Mouse (Mus musculus): ENCODE measurements around the gene Rab5b.

The Rab5b gene

DNA sequence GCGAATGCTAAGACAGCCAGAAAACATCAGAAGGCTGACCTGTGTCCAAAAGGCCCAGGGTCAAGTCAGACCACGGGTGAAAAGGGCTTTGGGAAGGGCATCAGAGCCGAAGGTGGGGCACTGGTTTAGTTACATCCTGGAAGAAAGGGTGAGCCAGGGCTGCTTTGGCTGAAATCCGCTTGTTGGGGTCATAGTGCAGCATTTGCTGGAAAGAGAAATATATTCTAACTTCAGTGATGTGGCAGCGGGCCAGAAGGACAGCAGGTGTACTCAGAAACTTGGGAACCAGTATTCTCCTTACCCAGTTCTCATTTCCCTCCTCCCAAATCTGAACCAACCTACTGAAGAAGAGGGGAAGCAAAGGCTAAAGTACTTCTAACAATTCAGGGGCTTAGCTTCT, 2.9 kb upstream of the Rab5b start:
- DNase-seq (ENCODE audit: low spot score): no peak

DNA sequence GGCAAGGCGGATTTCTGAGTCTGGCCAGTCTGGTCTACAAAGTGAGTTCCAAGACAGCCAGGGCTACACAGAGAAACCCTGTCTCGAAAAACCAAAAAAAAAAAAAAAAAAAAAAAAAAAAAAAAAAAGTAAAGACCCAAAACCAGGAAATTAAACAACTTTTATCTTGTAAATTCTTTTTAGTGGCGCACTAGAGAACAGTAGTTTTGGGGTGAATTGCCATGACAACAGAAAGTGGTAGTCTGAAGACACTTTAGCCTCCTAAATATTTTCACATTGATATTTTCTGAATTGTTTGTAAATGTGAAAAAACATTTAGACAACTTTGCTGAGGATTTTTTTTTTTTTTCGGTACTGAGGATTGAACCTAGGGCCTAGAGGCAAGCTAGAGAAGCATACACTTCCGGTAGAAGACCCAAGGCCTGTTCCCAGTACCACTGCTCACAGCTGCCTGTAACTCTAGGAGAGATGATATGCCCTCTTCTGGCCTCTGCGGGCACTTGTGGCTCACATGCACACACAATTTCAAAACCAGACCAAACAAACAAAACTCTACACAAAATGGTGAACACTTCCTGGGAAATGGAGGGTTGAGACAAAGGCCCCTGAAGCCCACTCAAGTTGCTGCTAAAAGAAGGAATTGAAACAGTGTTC, 1.1 kb upstream of the Rab5b start:
- DNase-seq (ENCODE audit: low spot score): no peak

DNA sequence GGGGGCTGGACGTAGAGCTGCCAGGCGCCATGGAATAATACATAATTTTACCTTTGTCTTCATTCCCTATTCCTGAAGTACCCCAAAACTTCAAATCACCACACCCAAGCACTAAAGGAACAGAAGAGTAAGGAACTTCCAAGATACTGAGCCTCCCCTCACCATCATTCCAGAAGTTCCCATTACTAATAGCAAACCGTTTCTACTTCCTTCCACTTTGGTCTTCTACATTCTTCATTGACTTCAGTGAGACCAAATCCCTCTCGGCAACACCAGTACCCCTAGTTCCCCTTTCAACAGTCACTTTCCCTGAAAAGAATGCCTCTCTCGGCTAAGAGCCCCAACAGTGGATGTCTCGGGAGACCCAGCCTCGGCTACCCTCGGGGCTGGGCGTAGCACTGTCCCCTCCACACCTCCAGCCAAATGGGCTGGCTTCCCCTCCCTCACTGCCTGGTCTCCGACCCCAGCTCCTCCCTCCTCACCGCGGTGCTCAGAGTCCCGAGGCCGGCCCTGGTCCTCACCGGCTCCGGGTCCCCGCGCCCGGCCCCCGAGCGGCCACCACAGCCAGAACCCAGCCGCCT, 563 bp downstream of the Rab5b start:
- DNase-seq (ENCODE audit: low spot score): no peak

DNA sequence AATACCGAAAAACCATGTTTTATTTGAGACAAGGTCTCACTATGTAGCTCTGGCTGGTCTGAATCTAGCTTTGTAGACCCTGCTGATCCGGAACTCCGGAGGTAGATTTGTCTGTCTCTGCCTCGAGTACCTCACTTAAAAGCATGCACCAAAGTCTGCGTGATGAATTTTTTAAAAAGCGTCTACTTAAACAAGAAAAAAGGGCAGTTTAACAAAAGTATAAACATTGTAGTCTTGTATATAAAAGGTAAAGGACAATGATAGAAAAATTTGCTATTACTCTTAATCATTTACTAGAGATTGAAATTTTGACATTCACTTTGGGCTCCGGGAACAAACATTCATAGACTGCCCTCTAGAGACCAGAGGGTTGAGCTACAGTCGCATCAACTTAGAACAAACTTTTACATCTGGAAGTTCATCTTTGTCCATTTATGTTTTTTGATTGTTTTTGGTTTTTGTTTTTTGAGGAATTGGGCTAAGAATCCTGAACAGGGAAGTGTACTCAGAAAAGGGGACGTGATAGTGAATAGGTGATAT, 21.5 kb downstream of the Rab5b start:
- peak; percentile 63 for DNase-seq (ENCODE audit: low spot score)

DNA sequence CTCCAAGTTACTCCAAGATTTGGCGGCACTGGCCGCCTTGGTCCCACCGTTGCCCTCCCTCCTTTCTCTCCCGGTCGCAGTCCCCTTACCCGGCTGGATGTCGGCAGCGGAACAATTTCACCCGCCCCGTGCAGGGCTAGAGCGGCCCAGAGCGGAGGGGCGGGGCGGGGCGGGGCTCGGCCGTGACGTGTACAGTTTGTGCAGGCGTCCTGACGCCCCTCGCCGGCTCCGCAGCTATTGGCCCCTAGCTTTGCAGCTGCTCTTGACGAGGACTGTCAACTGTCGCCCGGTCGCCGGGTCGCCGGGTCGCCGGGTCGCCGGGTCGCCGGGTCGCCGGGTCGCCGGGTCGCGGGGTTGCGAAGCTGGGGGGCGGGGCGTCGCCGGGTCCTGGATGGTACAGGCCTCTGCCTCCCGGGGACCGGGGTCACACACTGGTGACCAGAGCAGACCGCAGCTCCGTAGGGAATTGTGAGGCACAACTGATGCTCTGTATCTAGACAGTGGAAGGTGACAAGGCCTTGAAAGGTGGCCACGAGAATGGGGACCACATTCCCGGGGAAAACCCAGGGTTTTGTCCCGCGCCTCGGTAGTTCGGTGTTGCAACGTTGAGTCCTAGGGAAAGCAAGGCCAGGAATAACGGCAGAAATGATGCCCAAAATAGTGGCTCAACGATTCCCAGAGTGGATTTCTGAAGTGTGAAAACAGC, 22.1 kb downstream of the Rab5b start, which contains the start of gene Suox:
Suox (minus strand) TSS at position 311 of the 706 bp plus-strand sequence.
- peak; percentile 93 for DNase-seq (ENCODE audit: low spot score)

DNA sequence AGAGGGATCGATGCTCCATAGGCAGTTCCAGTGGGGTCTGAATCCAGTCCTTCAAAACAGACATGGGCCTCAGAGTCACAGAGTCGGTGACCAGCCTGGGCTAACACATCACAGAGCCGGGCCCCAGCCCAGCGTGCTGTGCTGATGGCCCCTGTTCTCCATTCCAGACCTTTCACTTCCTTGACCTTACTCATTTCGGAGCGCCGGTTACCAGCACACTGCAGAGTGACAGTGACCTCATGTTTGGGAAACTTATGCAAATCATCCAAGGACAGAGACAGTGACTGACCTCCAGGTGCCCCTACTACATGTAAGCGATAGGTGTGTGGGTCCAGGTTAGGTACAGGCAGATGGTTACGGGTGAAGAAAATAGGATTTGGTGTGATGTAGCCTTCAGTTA, 24.9 kb downstream of the Rab5b start:
- DNase-seq (ENCODE audit: low spot score): no peak

DNA sequence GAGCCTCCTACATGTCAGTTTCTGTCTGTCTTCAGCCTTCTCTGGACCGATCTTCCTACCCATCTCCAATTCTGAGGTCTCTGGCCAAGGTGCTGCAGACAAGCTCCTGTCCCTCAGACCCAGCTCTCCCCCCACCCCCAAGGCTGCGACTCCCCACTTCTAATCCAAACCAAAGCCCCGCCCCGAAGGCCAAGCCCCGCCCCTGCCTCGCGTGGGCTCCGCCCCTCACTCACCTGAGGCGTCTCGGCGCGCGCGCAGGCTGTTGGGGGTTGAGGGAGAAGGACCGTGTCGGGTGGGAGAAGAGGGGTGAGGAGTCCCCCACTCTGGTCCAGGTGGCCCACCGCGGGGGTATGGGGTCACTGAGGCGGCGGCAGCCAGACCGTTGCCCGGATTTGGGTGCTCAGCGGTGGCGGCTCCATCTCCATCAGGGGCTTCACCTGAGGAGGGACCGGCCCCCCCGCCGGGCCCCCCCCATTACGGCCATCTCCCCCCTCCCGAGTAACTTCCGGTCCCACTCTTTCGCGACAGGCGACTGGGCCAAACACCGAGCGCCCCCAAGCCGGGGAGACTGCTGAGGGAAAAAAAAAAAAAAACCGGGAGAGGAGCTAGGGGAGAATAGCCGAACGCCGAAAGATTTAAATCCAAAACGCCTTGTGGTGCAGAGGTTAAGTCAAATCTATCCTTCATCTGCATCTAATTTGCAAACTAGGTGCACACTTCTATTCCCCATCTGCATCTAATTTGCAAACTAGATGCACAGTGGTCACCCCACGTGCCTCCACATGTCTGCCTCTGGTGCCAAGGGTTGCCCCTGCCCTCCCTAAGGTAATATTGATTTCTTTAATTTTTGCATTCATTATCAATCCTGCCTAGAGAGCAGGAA, 27.0 kb downstream of the Rab5b start:
- DNase-seq (ENCODE audit: low spot score): peak; percentile 47

DNA sequence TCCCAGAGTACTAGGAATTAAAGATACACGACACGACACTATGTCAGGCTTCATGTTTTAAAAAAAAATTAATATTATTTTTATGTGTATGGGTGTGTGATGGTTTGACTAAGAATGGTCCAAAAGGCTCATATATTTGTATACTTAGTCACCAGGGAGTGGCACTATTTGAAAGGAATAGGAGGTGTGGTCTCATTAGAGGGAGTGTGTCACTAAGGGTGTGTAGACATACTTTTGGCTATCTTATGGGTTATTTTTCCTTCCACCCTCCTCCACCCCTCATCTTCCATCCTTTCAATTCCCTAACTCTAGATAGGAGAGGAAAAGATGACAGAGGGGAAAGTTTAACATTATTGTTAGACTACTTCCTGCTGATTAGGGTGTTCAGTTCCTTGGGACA, 30.3 kb downstream of the Rab5b start:
- DNase-seq (ENCODE audit: low spot score): no peak

DNA sequence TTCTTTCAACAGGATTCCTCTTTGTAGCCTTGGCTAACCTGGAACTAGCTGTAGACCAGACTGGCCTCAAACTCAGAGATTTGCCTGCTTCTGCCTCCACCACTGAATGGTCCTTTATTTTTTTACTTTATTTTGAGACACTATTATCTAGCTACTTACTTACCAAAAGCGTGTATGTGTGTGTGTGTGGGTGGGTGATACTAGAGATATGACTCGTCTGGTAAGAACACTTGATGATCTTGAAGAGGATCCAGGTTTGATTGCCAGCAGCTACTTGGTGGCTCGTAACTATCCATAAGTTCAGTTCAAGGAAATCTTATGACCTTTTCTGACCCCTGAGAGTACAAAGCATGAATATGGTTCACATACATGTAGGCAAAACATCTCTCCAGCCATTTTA, 30.8 kb downstream of the Rab5b start:
- no peak for DNase-seq (ENCODE audit: low spot score)

DNA sequence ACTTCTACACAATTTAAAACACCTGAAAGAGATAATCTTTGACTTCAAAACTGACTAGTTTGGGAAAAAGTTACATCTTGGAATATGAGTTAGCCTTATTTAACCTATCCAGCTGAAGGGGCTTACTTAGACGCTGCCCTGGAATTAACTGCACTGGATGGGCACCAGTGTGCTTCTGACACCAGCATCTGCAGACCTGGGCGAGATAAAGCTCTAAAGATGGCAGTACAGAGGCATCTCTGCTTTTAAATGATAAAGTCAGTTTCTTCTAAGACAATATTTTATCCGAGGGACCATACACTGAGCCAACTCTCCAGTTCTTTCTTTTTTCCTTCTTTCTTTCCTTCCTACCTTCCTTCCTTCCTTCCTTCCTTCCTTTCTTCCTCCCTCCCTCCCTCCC, 31.3 kb downstream of the Rab5b start:
- no peak for DNase-seq (ENCODE audit: low spot score)

DNA sequence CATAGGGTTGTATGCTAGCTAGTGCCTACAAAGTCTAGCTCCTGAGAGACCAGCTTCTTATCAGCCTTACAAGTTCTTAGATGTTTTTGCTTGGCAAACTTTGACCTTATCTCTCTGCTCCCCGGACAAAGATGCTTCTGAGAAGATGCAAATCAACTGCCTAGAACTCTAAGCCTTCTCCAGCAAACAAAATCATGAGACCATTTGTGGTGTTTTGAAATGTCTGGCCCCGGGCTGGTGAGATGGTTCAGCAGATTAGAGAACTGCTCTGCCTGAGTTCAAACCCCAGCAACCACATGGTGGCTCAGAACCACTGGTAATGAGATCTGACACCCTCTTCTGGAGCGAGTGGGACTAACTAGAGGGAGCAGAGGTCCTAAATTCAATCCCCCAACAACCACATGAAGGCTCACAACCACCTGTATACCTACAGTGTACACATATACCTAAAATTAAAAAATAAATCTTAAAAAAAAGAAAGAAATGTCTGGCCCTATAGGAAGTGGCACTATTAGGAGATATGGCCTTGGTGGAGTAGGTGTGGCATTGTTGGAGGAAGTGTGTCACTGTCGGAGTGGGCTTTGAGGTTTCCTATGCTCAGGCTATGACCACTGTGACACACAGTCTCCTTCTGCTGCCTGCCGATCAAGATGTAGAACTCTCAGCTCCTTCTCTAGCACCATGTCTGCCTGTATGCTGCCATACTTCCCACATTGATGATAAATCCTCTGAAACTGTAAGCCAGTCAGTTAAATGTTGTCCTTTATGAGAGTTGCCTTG, 32.4 kb downstream of the Rab5b start:
- no peak for DNase-seq (ENCODE audit: low spot score)

DNA sequence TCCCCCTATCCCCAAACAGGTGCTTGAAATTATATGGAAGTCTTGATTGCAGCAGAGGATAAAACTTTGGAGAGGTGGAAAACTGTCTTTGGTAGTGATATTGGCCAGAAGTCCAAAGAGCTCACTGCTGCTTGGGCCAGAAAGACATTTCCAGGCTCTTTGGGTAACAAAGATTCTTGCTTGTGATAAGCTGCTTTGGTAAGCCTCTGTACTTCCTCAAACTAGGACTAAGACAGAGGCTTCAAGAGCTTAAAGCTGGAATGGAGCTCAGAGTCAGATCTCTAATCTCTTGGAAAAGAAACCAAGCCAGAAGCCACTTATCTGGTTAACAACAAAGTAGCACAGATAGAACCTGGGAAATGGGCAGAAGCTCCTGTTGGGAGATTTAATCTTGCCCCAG, 33.6 kb downstream of the Rab5b start:
- no peak for DNase-seq (ENCODE audit: low spot score)

DNA sequence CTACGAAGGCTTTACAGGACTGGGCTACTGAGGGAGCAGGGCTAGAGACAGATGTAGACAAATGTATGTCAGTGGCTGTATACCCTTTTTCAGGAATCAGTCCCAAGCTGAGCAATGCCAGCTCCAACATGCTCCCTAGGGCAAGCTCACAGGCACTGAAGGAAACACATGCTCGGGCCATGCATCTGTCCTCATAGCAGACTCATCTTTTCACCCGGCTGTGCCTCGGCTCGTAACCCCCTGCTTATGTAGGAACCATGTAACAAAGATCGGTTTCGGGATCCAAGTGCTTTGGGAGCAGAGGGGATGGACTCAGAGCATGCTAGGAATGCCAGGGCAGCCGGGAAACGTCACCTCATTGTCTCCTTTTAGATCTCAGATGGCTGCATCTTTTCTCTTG, 36.6 kb downstream of the Rab5b start:
- DNase-seq (ENCODE audit: low spot score): no peak

DNA sequence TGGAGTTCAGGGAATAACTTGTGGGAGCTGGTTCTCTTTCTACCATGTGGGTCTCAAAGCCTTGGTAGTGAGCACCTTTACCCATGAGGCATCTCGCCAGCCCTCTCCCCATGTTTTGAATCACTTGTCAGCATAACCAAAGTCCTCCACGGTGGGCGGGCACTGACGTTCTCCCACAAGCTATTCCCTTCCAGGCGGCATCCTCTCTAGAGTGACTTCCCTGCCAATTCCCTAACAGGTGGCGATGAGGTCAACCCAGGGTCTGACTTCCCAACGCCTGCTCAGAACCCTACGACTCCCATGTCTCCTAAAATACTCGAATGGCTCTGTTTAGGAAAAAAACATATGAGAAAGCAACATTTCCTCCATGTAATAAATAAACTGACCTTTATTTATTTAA, 38.2 kb downstream of the Rab5b start:
- DNase-seq (ENCODE audit: low spot score): no peak

DNA sequence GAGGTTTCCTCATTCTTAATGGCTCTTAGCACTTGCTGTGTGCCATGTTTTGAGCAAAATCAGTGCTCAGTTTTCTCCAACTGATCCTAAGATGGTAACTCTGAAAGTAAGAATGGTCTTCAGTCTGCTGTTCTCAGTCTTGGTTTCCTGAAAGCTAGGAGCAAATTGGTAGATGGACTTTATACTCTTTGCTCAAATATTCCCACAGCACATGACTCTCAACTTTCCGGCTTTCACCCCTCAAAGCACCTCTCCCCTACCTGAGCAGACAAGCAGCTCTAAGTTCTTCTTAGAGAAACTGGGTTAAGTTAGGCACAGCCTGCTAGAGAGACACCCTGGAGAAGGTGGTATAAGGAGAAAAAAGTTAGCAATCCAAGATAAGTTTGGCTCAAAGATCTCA, 39.3 kb downstream of the Rab5b start:
- no peak for DNase-seq (ENCODE audit: low spot score)

DNA sequence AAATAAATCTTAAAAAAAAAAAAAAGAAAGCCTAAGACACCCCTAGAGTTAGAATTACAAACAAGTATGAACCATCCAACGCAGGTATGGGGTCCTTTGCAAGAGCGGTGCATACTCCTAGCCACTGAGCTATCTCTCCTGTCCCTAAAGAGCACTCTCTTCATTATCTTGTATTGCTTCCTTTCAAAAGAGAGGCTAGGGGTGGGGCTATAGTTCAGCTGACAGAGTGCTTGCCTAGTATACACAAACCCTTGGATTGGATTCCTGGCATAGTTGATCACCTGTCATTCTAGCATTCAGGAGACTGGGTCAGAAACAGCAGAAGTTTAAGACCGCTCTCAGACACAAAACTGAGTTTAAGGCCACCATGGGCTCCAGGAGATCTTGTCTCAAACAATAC, 40.8 kb downstream of the Rab5b start:
- DNase-seq (ENCODE audit: low spot score): no peak

DNA sequence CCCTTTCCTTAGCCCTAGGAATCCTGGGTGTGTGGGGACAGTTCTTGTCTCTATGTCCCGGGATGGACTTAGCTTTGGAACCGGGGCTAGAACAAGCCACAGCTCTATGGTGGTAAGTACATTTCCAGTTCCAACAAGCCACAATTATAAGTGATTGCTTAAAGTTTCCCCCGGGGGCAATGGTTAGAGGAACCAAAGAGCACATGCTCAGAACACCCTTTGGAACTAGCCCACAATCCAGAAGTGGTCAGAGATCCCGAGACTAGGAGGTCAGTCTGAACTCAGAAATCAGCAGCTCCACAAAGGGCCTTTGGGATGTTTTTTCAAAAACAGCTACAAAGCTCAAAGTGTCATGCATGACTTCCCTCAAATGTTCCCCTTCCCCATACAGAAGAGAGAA, 42.2 kb downstream of the Rab5b start:
- no peak for DNase-seq (ENCODE audit: low spot score)

DNA sequence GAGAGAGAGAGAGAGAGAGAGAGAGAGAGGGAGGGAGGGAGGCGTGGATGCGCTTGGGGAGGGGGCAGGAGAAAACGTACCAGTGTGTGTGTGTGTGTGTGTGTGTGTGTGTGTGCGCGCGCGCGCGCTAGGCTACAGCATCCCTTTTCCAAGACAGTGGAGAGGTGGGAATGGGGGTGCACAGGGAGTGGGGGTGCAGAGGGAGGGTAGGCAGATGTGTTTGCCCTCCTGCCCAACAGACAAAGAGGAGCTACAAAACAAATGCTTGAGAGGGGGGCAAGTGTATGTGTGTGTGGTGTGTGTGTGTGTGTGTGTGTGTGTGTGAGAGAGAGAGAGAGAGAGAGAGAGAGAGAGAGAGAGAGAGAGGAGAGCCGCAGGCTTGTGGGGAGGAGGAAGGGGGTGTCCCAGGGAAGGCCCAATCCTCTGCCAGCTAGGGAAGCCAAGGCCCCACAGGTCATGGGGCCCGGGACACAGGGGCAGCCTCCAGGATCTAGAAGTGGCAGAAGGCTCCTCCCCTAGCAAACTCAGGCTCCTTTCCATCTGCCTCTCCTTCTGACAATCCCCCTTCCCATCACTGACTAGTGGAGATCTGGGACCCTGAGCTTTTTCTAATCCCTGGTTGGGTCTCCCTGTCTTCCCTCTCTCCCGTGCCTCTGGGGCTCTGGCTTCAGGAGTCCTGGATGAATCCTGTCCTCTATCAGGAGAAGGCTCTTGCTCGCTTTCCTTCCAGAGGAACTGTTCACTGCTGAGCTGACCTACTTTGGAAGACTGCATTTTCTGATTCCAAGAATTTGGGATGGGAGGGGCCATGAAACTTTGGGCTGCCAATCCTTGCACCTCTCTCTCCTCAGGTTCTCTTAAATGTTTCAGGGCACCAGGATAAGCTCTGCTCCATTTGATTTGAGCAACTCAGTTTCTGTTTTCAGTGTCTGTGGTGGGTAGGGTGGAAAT, 49.6 kb downstream of the Rab5b start:
- DNase-seq (ENCODE audit: low spot score): peak; percentile 62

DNA sequence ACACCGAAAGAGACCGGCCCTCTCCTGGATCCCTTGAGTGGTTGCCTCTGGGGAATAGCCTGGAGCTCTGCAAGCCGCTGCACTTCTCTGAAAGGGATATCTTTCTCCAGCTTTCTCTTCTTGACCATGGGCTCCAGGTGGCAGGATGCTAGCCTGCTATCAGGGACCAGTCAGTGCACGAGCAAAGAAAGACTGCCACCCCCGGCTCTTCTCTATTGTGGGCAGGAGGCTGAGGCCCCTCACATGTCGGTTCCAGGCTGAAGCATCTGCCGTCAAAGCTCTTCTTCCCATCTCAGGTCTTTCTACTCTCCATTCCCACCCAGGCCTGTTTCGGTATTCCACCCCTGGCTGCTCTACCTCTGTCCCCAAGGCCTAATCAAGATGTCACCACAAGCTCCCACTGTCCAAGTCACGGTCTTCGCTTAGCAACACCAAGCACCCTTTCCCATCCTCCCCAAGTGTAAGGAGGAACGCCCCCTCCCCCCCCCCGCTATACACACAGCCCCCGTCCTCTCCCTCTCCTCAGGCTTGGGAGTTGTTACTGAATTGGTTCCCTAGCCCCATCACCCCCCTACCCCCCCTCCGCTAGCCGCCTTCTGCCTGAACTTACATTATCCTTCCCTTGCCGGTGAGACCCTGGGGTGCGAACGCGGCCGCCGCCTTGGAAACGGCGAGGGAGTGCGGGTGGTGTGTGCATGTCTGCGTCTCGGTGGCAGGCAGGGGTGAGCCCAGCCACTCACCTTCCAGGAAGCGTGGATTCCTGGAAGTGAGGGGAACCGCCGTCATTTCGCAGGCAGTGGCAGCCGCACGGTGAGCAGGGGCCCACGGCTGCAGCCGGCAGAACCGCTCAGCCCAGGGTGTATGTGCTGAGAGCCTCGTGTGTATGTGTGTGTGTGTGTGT, 50.7 kb downstream of the Rab5b start, which contains the start of gene Ikzf4:
Ikzf4 (minus strand) TSS at position 881 of the 901 bp plus-strand sequence.
- peak; percentile 61 for DNase-seq (ENCODE audit: low spot score)

Measured in embryo, embryonic 10 days (tissue).